Mouse (Mus musculus) ES-Bruce4 (cell line): ENCODE results near the gene Crygb. TPM values are rescaled to one million over a fixed set of nuclear protein-coding genes. Genes with fewer than 3 reads are reported as not detected.
"Not testable (repeated sequence)": the region's sequence is repeated elsewhere in the genome, so short reads cannot be mapped to it uniquely, and the experiment has no call there.

Source experiments
- H3K27ac ChIP-seq: 2 replicates; pipeline ENCODE4 v1.5.1; 2012; ENCODE audit warnings: low read length, inconsistent platforms; ENCODE audit not compliant: insufficient read depth
- H3K27me3 ChIP-seq: 2 replicates; pipeline ENCODE4 v1.6.1; 2012; ENCODE audit warnings: mild to moderate bottlenecking, low read length, inconsistent platforms; ENCODE audit not compliant: control insufficient read depth, poor library complexity, insufficient read depth, severe bottlenecking
- H3K36me3 ChIP-seq: 2 replicates; pipeline ENCODE4 v1.6.1; 2012; ENCODE audit warnings: inconsistent platforms, mild to moderate bottlenecking, low read length, moderate library complexity; ENCODE audit not compliant: control insufficient read depth, poor library complexity, insufficient read depth, severe bottlenecking
- H3K4me1 ChIP-seq: one replicate; pipeline ENCODE4 v1.8.1; 2011; ENCODE audit warnings: low read length; ENCODE audit not compliant: control insufficient read depth, insufficient read depth
- H3K4me3 ChIP-seq: 2 replicates; pipeline ENCODE4 v1.5.1; 2011; ENCODE audit warnings: low read depth, mild to moderate bottlenecking, low read length
- H3K9ac ChIP-seq: 2 replicates; pipeline ENCODE4 v1.6.1; 2012; ENCODE audit warnings: low read depth, mild to moderate bottlenecking, inconsistent platforms; ENCODE audit not compliant: poor library complexity, severe bottlenecking
- H3K9me3 ChIP-seq: replicated peaks from 2 replicates; pipeline ENCODE4 v1.6.1; 2012; ENCODE audit warnings: mild to moderate bottlenecking, low read length, inconsistent platforms; ENCODE audit not compliant: control insufficient read depth, poor library complexity, insufficient read depth, severe bottlenecking
- CTCF ChIP-seq: IDR thresholded peaks from one replicate; pipeline ENCODE4 v1.8.1; 2011; ENCODE audit warnings: low read depth, low read length
- EP300 ChIP-seq: IDR thresholded peaks from 2 replicates; pipeline ENCODE4 v1.6.1; 2011; ENCODE audit warnings: low read depth, low read length; ENCODE audit not compliant: insufficient read depth
- POLR2A ChIP-seq: IDR thresholded peaks from one replicate; pipeline ENCODE4 v1.8.1; 2011; ENCODE audit warnings: low read length; ENCODE audit not compliant: insufficient read depth
- polyA plus RNA-seq: library from polyadenylated mRNA; stranded (reverse); fragments of >200 nt; gene quantifications from 2 replicates; pipeline ENCODE4 v1.2.4, GENCODE M21; 2011; ENCODE audit warnings: low read depth; ENCODE audit not compliant: missing spikeins, insufficient read depth, insufficient read length

The Crygb gene
- polyA plus RNA-seq, 1 experiment: not detected

GRCm38 (mm10) chr1:65052140-65052539 lies 29.9 kb downstream of the Crygb start:
- no peak overlapping the region for H3K9ac ChIP-seq
- H3K27me3 ChIP-seq: no peaks in the 10 kb centered on the region; the same call in 1 of the 2 replicates
- H3K4me3 ChIP-seq: no peak overlapping the region
- H3K27ac ChIP-seq: no peak overlapping the region
- no peaks in the 10 kb centered on the region for H3K4me1 ChIP-seq
- no peak for TF ChIP-seq CTCF
- TF ChIP-seq POLR2A: no peak
- 0 out of 2 replicates have a peak, but pooled peaks have one; percentile 17 for TF ChIP-seq EP300
- no peaks in the 10 kb centered on the region for H3K36me3 ChIP-seq
- H3K9me3 ChIP-seq: no peaks in the 10 kb centered on the region

GRCm38 (mm10) chr1:65051696-65052095 lies 30.4 kb downstream of the Crygb start:
- H3K4me1 ChIP-seq: no peaks in the 10 kb centered on the region
- no peaks in the 10 kb centered on the region for H3K9me3 ChIP-seq
- H3K27ac ChIP-seq: no peak overlapping the region
- H3K9ac ChIP-seq: no peak overlapping the region
- no peak for TF ChIP-seq POLR2A
- TF ChIP-seq CTCF: no peak
- no peak for TF ChIP-seq EP300
- H3K36me3 ChIP-seq: no peaks in the 10 kb centered on the region
- H3K27me3 ChIP-seq: no peaks in the 10 kb centered on the region; the same call in 1 of the 2 replicates
- H3K4me3 ChIP-seq: no peak overlapping the region

- not testable (repeated sequence) for H3K36me3 ChIP-seq, H3K9me3 ChIP-seq, H3K27ac ChIP-seq, H3K9ac ChIP-seq, H3K27me3 ChIP-seq, H3K4me1 ChIP-seq
- H3K4me3 ChIP-seq: peak within 1 kb of the TSS; percentile 21
Measured at GRCm38 (mm10) chr1:65050952-65051351, 31.1 kb downstream of the Crygb start, which contains the start of gene Cryge. Cryge (minus strand) TSS chr1:65051149.

GRCm38 (mm10) chr1:65048781-65049180 lies 33.3 kb downstream of the Crygb start:
- Histone ChIP-seq H3K27me3 (no peaks in the 10 kb centered on the region; the same call in 1 of the 2 replicates), H3K36me3 (no peaks in the 10 kb centered on the region), H3K4me1 (no peaks in the 10 kb centered on the region), H3K9ac (no peak overlapping the region), H3K27ac (no peak overlapping the region), H3K4me3 (no peak overlapping the region), H3K9me3 (no peaks in the 10 kb centered on the region)
- TF ChIP-seq EP300 (no peak), CTCF (no peak), POLR2A (no peak)

- Histone ChIP-seq H3K9ac (no peak overlapping the region), H3K27ac (no peak overlapping the region)
Measured at GRCm38 (mm10) chr1:65046401-65047109, 35.5 kb downstream of the Crygb start.

GRCm38 (mm10) chr1:65043433-65043832 lies 38.7 kb downstream of the Crygb start:
- Histone ChIP-seq H3K4me3 (no peak overlapping the region), H3K36me3 (no peaks in the 10 kb centered on the region), H3K9ac (no peak overlapping the region), H3K27ac (no peak overlapping the region), H3K27me3 (no peaks in the 10 kb centered on the region; the same call in 1 of the 2 replicates), H3K9me3 (no peaks in the 10 kb centered on the region; the same call in 1 of the 2 replicates), H3K4me1 (peaks cover 2% of the 10 kb centered on the region)
- TF ChIP-seq EP300 (no peak), CTCF (no peak), POLR2A (no peak)

More at GRCm38 (mm10) chr1:65046401-65047109, 35.5 kb downstream of the Crygb start:
- H3K27me3 ChIP-seq: no peaks in the 10 kb centered on the region; the same call in 1 of the 2 replicates
- no peaks in the 10 kb centered on the region for H3K9me3 ChIP-seq
- H3K36me3 ChIP-seq: no peaks in the 10 kb centered on the region
- no peaks in the 10 kb centered on the region for H3K4me1 ChIP-seq
- TF ChIP-seq POLR2A (no peak), CTCF (no peak), EP300 (no peak)
- no peak overlapping the region for H3K4me3 ChIP-seq
